Mouse (Mus musculus): Measurements from ENCODE around the gene Efhd1. TPM values are rescaled to one million over a fixed set of nuclear protein-coding genes. Genes with fewer than 3 reads are reported as not detected.
A peak's percentile ranks its signal among the peaks of the same experiment; 100 is the strongest.

Gene Efhd1
- polyA plus RNA-seq, 1 experiment from 2014 or later = 8.5 TPM

GRCm38 (mm10) chr1:87276056-87276455, 11.9 kb downstream of the Efhd1 start:
- Histone ChIP-seq H3K27ac (ENCODE audit: low read length) (no peak overlapping the region), H3K9ac (replicated peaks; ENCODE audit: low read length) (no peak overlapping the region), H3K4me3 (ENCODE audit: low read length) (no peak overlapping the region), H3K4me1 (ENCODE audit: insufficient read depth, low read length) (peaks cover 13% of the 10 kb centered on the region), H3K9me3 (ENCODE audit: low read length) (no peaks in the 10 kb centered on the region), H3K4me2 (replicated peaks; ENCODE audit: low read depth, low read length) (no peak overlapping the region), H3K36me3 (ENCODE audit: insufficient read depth, low read length) (no peaks in the 10 kb centered on the region), H3K27me3 (ENCODE audit: insufficient read depth, low read length) (no peaks in the 10 kb centered on the region)
- no peak for ATAC-seq (ENCODE audit: low FRiP score, low TSS enrichment)
- WGBS = 37% methylated on average over 2 of the region's 2 CpGs

GRCm38 (mm10) chr1:87280281-87280680, 16.1 kb downstream of the Efhd1 start:
- 81% methylated on average over 5 of the region's 5 CpGs for WGBS

GRCm38 (mm10) chr1:87281599-87282412, 17.6 kb downstream of the Efhd1 start:
- Histone ChIP-seq H3K4me2 (replicated peaks; ENCODE audit: low read depth, low read length) (peak overlapping the region; percentile 22), H3K4me1 (ENCODE audit: insufficient read depth, low read length) (peaks cover 5% of the 10 kb centered on the region), H3K27me3 (ENCODE audit: insufficient read depth, low read length) (no peaks in the 10 kb centered on the region), H3K9ac (replicated peaks; ENCODE audit: low read length) (0 out of 2 replicates have a peak overlapping the region, but pooled peaks have one; percentile 4), H3K4me3 (ENCODE audit: low read length) (no peak overlapping the region), H3K27ac (ENCODE audit: low read length) (no peak overlapping the region), H3K36me3 (ENCODE audit: insufficient read depth, low read length) (no peaks in the 10 kb centered on the region), H3K9me3 (ENCODE audit: low read length) (no peaks in the 10 kb centered on the region)
- 23% methylated on average over 20 of the region's 20 CpGs for WGBS
- no peak for ATAC-seq (ENCODE audit: low FRiP score, low TSS enrichment)

More at GRCm38 (mm10) chr1:87280281-87280680, 16.1 kb downstream of the Efhd1 start:
- Histone ChIP-seq H3K9me3 (ENCODE audit: low read length) (no peaks in the 10 kb centered on the region), H3K4me3 (ENCODE audit: low read length) (no peak overlapping the region), H3K4me2 (replicated peaks; ENCODE audit: low read depth, low read length) (no peak overlapping the region), H3K4me1 (ENCODE audit: insufficient read depth, low read length) (peaks cover 5% of the 10 kb centered on the region), H3K36me3 (ENCODE audit: insufficient read depth, low read length) (no peaks in the 10 kb centered on the region), H3K9ac (replicated peaks; ENCODE audit: low read length) (no peak overlapping the region), H3K27me3 (ENCODE audit: insufficient read depth, low read length) (no peaks in the 10 kb centered on the region), H3K27ac (ENCODE audit: low read length) (no peak overlapping the region)
- ATAC-seq (ENCODE audit: low FRiP score, low TSS enrichment) = no peak

GRCm38 (mm10) chr1:87282413-87282788, 18.2 kb downstream of the Efhd1 start:
- Histone ChIP-seq H3K27me3 (ENCODE audit: insufficient read depth, low read length) (no peaks in the 10 kb centered on the region), H3K4me2 (replicated peaks; ENCODE audit: low read depth, low read length) (no peak overlapping the region), H3K36me3 (ENCODE audit: insufficient read depth, low read length) (no peaks in the 10 kb centered on the region), H3K9me3 (ENCODE audit: low read length) (no peaks in the 10 kb centered on the region), H3K9ac (replicated peaks; ENCODE audit: low read length) (no peak overlapping the region), H3K4me3 (ENCODE audit: low read length) (no peak overlapping the region), H3K27ac (ENCODE audit: low read length) (no peak overlapping the region), H3K4me1 (ENCODE audit: insufficient read depth, low read length) (peaks cover 5% of the 10 kb centered on the region)
- 73% methylated on average over 6 of the region's 6 CpGs for WGBS
- no peak for ATAC-seq (ENCODE audit: low FRiP score, low TSS enrichment)

GRCm38 (mm10) chr1:87283410-87283960, 19.3 kb downstream of the Efhd1 start:
- Histone ChIP-seq H3K36me3 (ENCODE audit: insufficient read depth, low read length) (no peaks in the 10 kb centered on the region), H3K4me2 (replicated peaks; ENCODE audit: low read depth, low read length) (no peak overlapping the region), H3K4me3 (ENCODE audit: low read length) (no peak overlapping the region), H3K9ac (replicated peaks; ENCODE audit: low read length) (no peak overlapping the region), H3K9me3 (ENCODE audit: low read length) (no peaks in the 10 kb centered on the region), H3K4me1 (ENCODE audit: insufficient read depth, low read length) (peaks cover 5% of the 10 kb centered on the region), H3K27ac (ENCODE audit: low read length) (no peak overlapping the region), H3K27me3 (ENCODE audit: insufficient read depth, low read length) (no peaks in the 10 kb centered on the region)
- ATAC-seq (ENCODE audit: low FRiP score, low TSS enrichment) = no peak
- WGBS = 78% methylated on average over 10 of the region's 10 CpGs

GRCm38 (mm10) chr1:87287105-87287504, 22.9 kb downstream of the Efhd1 start:
- no peak for ATAC-seq (ENCODE audit: low FRiP score, low TSS enrichment)
- Histone ChIP-seq H3K4me2 (replicated peaks; ENCODE audit: low read depth, low read length) (no peak overlapping the region), H3K4me1 (ENCODE audit: insufficient read depth, low read length) (peaks cover 1% of the 10 kb centered on the region), H3K27me3 (ENCODE audit: insufficient read depth, low read length) (no peaks in the 10 kb centered on the region), H3K9ac (replicated peaks; ENCODE audit: low read length) (no peak overlapping the region), H3K4me3 (ENCODE audit: low read length) (no peak overlapping the region), H3K9me3 (ENCODE audit: low read length) (no peaks in the 10 kb centered on the region), H3K36me3 (ENCODE audit: insufficient read depth, low read length) (no peaks in the 10 kb centered on the region), H3K27ac (ENCODE audit: low read length) (no peak overlapping the region)
- 75% methylated on average over 2 of the region's 2 CpGs for WGBS

- Histone ChIP-seq H3K4me1 (ENCODE audit: insufficient read depth, low read length) (peaks cover 18% of the 10 kb centered on the region), H3K27me3 (ENCODE audit: insufficient read depth, low read length) (no peaks in the 10 kb centered on the region), H3K9ac (replicated peaks; ENCODE audit: low read length) (no peak overlapping the region), H3K4me2 (replicated peaks; ENCODE audit: low read depth, low read length) (no peak overlapping the region), H3K4me3 (ENCODE audit: low read length) (no peak overlapping the region), H3K36me3 (ENCODE audit: insufficient read depth, low read length) (no peaks in the 10 kb centered on the region), H3K27ac (ENCODE audit: low read length) (no peak overlapping the region), H3K9me3 (ENCODE audit: low read length) (no peaks in the 10 kb centered on the region)
- no peak for ATAC-seq (ENCODE audit: low FRiP score, low TSS enrichment)
- WGBS = 70% methylated on average over 8 of the region's 8 CpGs
These were observed 27.3 kb downstream of the Efhd1 start for GRCm38 (mm10) chr1:87291416-87291815.

GRCm38 (mm10) chr1:87292420-87293190, 28.4 kb downstream of the Efhd1 start:
- Histone ChIP-seq H3K36me3 (ENCODE audit: insufficient read depth, low read length) (no peaks in the 10 kb centered on the region), H3K27me3 (ENCODE audit: insufficient read depth, low read length) (no peaks in the 10 kb centered on the region), H3K4me3 (ENCODE audit: low read length) (no peak overlapping the region), H3K27ac (ENCODE audit: low read length) (peak overlapping the region; percentile 66; the same call in 1 of the 2 replicates), H3K4me2 (replicated peaks; ENCODE audit: low read depth, low read length) (no peak overlapping the region), H3K4me1 (ENCODE audit: insufficient read depth, low read length) (peaks cover 18% of the 10 kb centered on the region), H3K9me3 (ENCODE audit: low read length) (no peaks in the 10 kb centered on the region), H3K9ac (replicated peaks; ENCODE audit: low read length) (no peak overlapping the region)
- WGBS = 41% methylated on average over 15 of the region's 15 CpGs
- peak; percentile 71 for ATAC-seq (ENCODE audit: low FRiP score, low TSS enrichment)

- peaks cover 18% of the 10 kb centered on the region for H3K4me1 ChIP-seq (ENCODE audit: insufficient read depth, low read length)
- H3K4me2 ChIP-seq (replicated peaks; ENCODE audit: low read depth, low read length) = no peak overlapping the region
- H3K36me3 ChIP-seq (ENCODE audit: insufficient read depth, low read length) = no peaks in the 10 kb centered on the region
- peak overlapping the region; percentile 94 for H3K27ac ChIP-seq (ENCODE audit: low read length)
- no peaks in the 10 kb centered on the region for H3K9me3 ChIP-seq (ENCODE audit: low read length)
- no peak overlapping the region for H3K4me3 ChIP-seq (ENCODE audit: low read length)
- ATAC-seq (ENCODE audit: low FRiP score, low TSS enrichment) = peak; percentile 78; the same call in 1 of the 2 replicates
- no peaks in the 10 kb centered on the region for H3K27me3 ChIP-seq (ENCODE audit: insufficient read depth, low read length)
- no peak overlapping the region for H3K9ac ChIP-seq (replicated peaks; ENCODE audit: low read length)
- WGBS = 53% methylated on average over 4 of the region's 4 CpGs
These were observed 30.0 kb downstream of the Efhd1 start for GRCm38 (mm10) chr1:87294063-87294710.

Measured in kidney, embryonic 16.5 days (tissue).